ENCODE assay signal across 1 mouse cellular context in the genomic region with DNA sequence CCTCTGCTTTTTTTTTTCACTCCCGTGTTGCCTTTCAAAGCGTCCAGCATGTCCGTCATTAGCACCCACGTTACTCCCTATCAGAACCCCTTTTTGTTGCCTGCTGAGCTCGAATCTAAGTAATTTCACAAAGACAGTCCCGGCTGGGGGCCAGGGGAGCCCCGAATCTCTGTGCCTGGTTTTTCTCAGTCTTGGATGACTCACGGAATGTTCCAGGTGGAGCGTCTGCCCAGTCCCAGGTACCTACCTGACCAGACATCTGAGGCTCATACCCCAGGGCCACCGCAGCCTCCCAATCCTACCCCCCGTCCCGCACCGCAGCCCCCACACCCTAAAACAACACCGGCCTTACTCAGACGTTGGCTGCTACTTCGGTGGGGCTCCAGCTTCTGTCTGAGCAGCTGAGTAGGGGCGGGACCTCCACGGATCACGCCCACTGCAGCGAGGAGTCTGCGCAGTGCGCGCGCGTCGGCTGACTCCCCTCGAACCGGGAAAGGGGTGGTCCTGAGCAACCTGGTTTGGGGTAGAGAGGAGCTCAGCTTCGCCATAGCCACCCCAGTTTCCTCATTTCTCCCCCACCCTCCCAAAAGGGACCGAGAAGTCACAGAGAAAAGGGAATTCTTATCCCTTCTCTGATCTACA.
TF ChIP-seq lines count a peak whose summit lies in the region.

No protein-coding gene starts in this region.

TF ChIP-seq in MEL, 35 proteins besides CTCF, POLR2A, EP300 and RAD21 (continued from another document):
- peak; percentile 92 for TF ChIP-seq NRF1 (IDR thresholded peaks at IDR 0.05; ENCODE audit: insufficient read depth, low read depth, low read length, poor library complexity, severe bottlenecking)
- TF ChIP-seq NELFE (IDR thresholded peaks at IDR 0.05; ENCODE audit: low read depth, low read length) = peak; percentile 57
- no peak for TF ChIP-seq JUND (IDR thresholded peaks at IDR 0.05; ENCODE audit: low read depth, low read length)
- TF ChIP-seq HCFC1 (IDR thresholded peaks at IDR 0.05; ENCODE audit: low read depth, low read length) = peak; percentile 57
- TF ChIP-seq ZMIZ1 (IDR thresholded peaks at IDR 0.05; ENCODE audit: low read depth, low read length) = peak; percentile 59; the same call in 1 of the 2 replicates
- TF ChIP-seq POLR2AphosphoS5 (IDR thresholded peaks at IDR 0.05; ENCODE audit: borderline replicate concordance, low read depth, low read length) = no peak
- no peak for TF ChIP-seq ZKSCAN1 (IDR thresholded peaks at IDR 0.05; ENCODE audit: low read depth, low read length)
- TF ChIP-seq GATA1 (IDR thresholded peaks at IDR 0.05; ENCODE audit: low read depth, low read length) = 0 out of 2 replicates have a peak, but pooled peaks have one; percentile 46
- TF ChIP-seq CHD2 (IDR thresholded peaks at IDR 0.05; ENCODE audit: low read length) = no peak
- peak; percentile 60; the same call in 1 of the 2 replicates for TF ChIP-seq SIN3A (IDR thresholded peaks at IDR 0.05; ENCODE audit: low read length)
- peak; percentile 49 for TF ChIP-seq TCF12 (IDR thresholded peaks at IDR 0.05; ENCODE audit: low read depth, low read length)
- TF ChIP-seq MYB (IDR thresholded peaks at IDR 0.05; ENCODE audit: low read depth, low read length) = no peak
